Mouse (Mus musculus) small intestine, adult 2 months (tissue): ENCODE results near the gene Impg1.
A peak's percentile ranks its signal among the peaks of the same experiment; 100 is the strongest.

Experiments
- CTCF ChIP-seq: fragments of 200-500 bp; IDR thresholded peaks from 2 replicates; pipeline ENCODE4 v1.5.1; 2012; ENCODE audit warnings: low read depth, mild to moderate bottlenecking, control low read depth, inconsistent platforms, low read length, moderate library complexity, mixed read lengths; ENCODE audit not compliant: insufficient replicate concordance, insufficient read length; ENCODE audit errors: extremely low read depth
- POLR2A ChIP-seq: fragments of 200-500 bp; IDR thresholded peaks from 2 replicates; pipeline ENCODE4 v1.6.1; 2012; ENCODE audit warnings: low read depth, mild to moderate bottlenecking, control low read depth, inconsistent platforms, low read length, moderate library complexity

DNA sequence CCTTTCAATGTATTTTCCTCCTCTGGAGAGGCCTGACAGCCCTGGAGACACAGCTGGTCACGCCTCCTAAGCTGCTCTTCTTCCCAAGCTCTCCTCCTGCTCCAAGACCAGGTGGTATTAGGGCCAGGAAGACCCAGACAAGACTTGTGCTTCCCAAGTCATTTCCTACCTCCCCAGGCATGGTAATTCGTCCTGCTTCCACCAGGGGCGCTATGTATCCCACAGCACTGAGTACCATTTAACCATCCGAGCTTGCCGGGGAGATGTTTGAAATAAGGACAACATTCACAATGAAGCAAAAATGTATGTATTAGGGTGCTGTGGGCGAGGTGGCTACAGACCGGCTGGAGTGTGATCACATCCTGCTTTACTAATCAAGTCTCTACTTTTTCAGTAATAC lies 79.3 kb downstream of the Impg1 start:
- TF ChIP-seq CTCF, result peak; percentile 74; the same call in 1 of the 2 replicates
- TF ChIP-seq POLR2A, result no peak
